Mouse (Mus musculus) C2C12 (cell line): Measurements from ENCODE around the gene Mrpl22.

ENCODE experiments used
- CTCF ChIP-seq: IDR thresholded peaks from one replicate; pipeline ENCODE4 v1.5.1; 2011; ENCODE audit not compliant: control insufficient read depth, insufficient read depth, insufficient read length
- MAX ChIP-seq: IDR thresholded peaks from one replicate; pipeline ENCODE4 v1.6.1; 2011; ENCODE audit warnings: mild to moderate bottlenecking, control low read depth
- MYOD1 ChIP-seq: IDR thresholded peaks from one replicate; pipeline ENCODE4 v1.6.1; 2011; ENCODE audit warnings: low read depth; ENCODE audit not compliant: control insufficient read depth, insufficient read length
- MYOG ChIP-seq: IDR thresholded peaks from one replicate; pipeline ENCODE4 v1.6.1; 2011; ENCODE audit not compliant: control insufficient read depth, insufficient read length; ENCODE audit errors: extremely low read depth
- USF1 ChIP-seq: IDR thresholded peaks from one replicate; pipeline ENCODE4 v1.6.1; 2011; ENCODE audit warnings: low read depth, mild to moderate bottlenecking, control low read depth, moderate library complexity

GRCm38 (mm10) chr11:58193860-58194520, 22.5 kb downstream of the Mrpl22 start:
- TF ChIP-seq CTCF = no peak
- TF ChIP-seq USF1 = no peak
- TF ChIP-seq MYOG = no peak
- no peak for TF ChIP-seq MYOD1
- no peak for TF ChIP-seq MAX
